Mouse (Mus musculus): Measurements from ENCODE around the gene Emg1.

GRCm38 (mm10) chr6:124704417-124704816 lies 7.6 kb downstream of the Emg1 start:
- TF ChIP-seq CTCF (IDR thresholded peaks at IDR 0.05; ENCODE audit: low read depth) (no peak), EP300 (IDR thresholded peaks at IDR 0.05; ENCODE audit: low read depth) (no peak)
